Mouse (Mus musculus): Measurements from ENCODE around the gene Gpat3. TPM values are rescaled to one million over a fixed set of nuclear protein-coding genes. Genes with fewer than 3 reads are reported as not detected.

Gpat3 gene
- total RNA-seq, 2 experiments from 2014 or later: 4.1 to 7.1 TPM

GRCm38 (mm10) chr5:100856552-100856951 lies 11.0 kb downstream of the Gpat3 start:
- no peak for ATAC-seq (replicated peaks; ENCODE audit: low FRiP score, poor library complexity, severe bottlenecking)

- 0 out of 2 replicates have a peak, but pooled peaks have one; percentile 30 for ATAC-seq (replicated peaks; ENCODE audit: low FRiP score, poor library complexity, severe bottlenecking)
Measured at GRCm38 (mm10) chr5:100860417-100861053, 15.0 kb downstream of the Gpat3 start.

GRCm38 (mm10) chr5:100861140-100861539 lies 15.6 kb downstream of the Gpat3 start:
- no peak for ATAC-seq (replicated peaks; ENCODE audit: low FRiP score, poor library complexity, severe bottlenecking)

- ATAC-seq (replicated peaks; ENCODE audit: low FRiP score, poor library complexity, severe bottlenecking): no peak
Measured at GRCm38 (mm10) chr5:100861811-100862210, 16.3 kb downstream of the Gpat3 start.

GRCm38 (mm10) chr5:100863091-100863490 lies 17.6 kb downstream of the Gpat3 start:
- no peak for ATAC-seq (replicated peaks; ENCODE audit: low FRiP score, poor library complexity, severe bottlenecking)

- ATAC-seq (replicated peaks; ENCODE audit: low FRiP score, poor library complexity, severe bottlenecking): no peak
Measured at GRCm38 (mm10) chr5:100864438-100864837, 18.9 kb downstream of the Gpat3 start.

- ATAC-seq (replicated peaks; ENCODE audit: low FRiP score, poor library complexity, severe bottlenecking): no peak
Measured at GRCm38 (mm10) chr5:100866183-100866582, 20.7 kb downstream of the Gpat3 start.

GRCm38 (mm10) chr5:100869197-100869895 lies 23.8 kb downstream of the Gpat3 start:
- no peak for ATAC-seq (replicated peaks; ENCODE audit: low FRiP score, poor library complexity, severe bottlenecking)

- ATAC-seq (replicated peaks; ENCODE audit: low FRiP score, poor library complexity, severe bottlenecking): no peak
Measured at GRCm38 (mm10) chr5:100871987-100872386, 26.5 kb downstream of the Gpat3 start.

- no peak for ATAC-seq (replicated peaks; ENCODE audit: low FRiP score, poor library complexity, severe bottlenecking)
Measured at GRCm38 (mm10) chr5:100874721-100875120, 29.2 kb downstream of the Gpat3 start.

GRCm38 (mm10) chr5:100875180-100875579 lies 29.7 kb downstream of the Gpat3 start:
- no peak for ATAC-seq (replicated peaks; ENCODE audit: low FRiP score, poor library complexity, severe bottlenecking)

GRCm38 (mm10) chr5:100877021-100877420 lies 31.5 kb downstream of the Gpat3 start:
- ATAC-seq (replicated peaks; ENCODE audit: low FRiP score, poor library complexity, severe bottlenecking): no peak

- no peak for ATAC-seq (replicated peaks; ENCODE audit: low FRiP score, poor library complexity, severe bottlenecking)
Measured at GRCm38 (mm10) chr5:100885216-100885615, 39.7 kb downstream of the Gpat3 start.

- ATAC-seq (replicated peaks; ENCODE audit: low FRiP score, poor library complexity, severe bottlenecking): no peak
Measured at GRCm38 (mm10) chr5:100886331-100886988, 40.9 kb downstream of the Gpat3 start.

GRCm38 (mm10) chr5:100896199-100896598 lies 50.7 kb downstream of the Gpat3 start:
- ATAC-seq (replicated peaks; ENCODE audit: low FRiP score, poor library complexity, severe bottlenecking): no peak

- no peak for ATAC-seq (replicated peaks; ENCODE audit: low FRiP score, poor library complexity, severe bottlenecking)
Measured at GRCm38 (mm10) chr5:100899745-100900489, 54.4 kb downstream of the Gpat3 start.

- no peak for ATAC-seq (replicated peaks; ENCODE audit: low FRiP score, poor library complexity, severe bottlenecking)
Measured at GRCm38 (mm10) chr5:100901046-100901445, 55.5 kb downstream of the Gpat3 start.

GRCm38 (mm10) chr5:100908478-100908877 lies 63.0 kb downstream of the Gpat3 start:
- ATAC-seq (replicated peaks; ENCODE audit: low FRiP score, poor library complexity, severe bottlenecking): no peak

- ATAC-seq (replicated peaks; ENCODE audit: low FRiP score, poor library complexity, severe bottlenecking): no peak
Measured at GRCm38 (mm10) chr5:100908901-100909300, 63.4 kb downstream of the Gpat3 start.

- ATAC-seq (replicated peaks; ENCODE audit: low FRiP score, poor library complexity, severe bottlenecking): no peak
Measured at GRCm38 (mm10) chr5:100909691-100910090, 64.2 kb downstream of the Gpat3 start.

Data from erythroid progenitor cell, adult 5-6 weeks (primary cell).